Mouse (Mus musculus) hematopoietic stem cell, adult 5-6 weeks (primary cell): ENCODE measurements around the gene Polr2g. TPM values are rescaled to one million over a fixed set of nuclear protein-coding genes. Genes with fewer than 3 reads are reported as not detected.
"Not testable (repeated sequence)": the region's sequence is repeated elsewhere in the genome, so short reads cannot be mapped to it uniquely, and the experiment has no call there.

ENCODE experiments used
- ATAC-seq, 2 experiments: fragments of 125-278 bp in 1 of 2; replicated peaks in 1 of 2; 2 replicates each; pipeline ENCODE4 v1.8.0; 2016 to 2017; ENCODE audit warnings: inconsistent platforms in 2 of 2, mild to moderate bottlenecking in 2 of 2, moderate number of reproducible peaks in 2 of 2, low read depth in 1 of 2, moderate TSS enrichment in 1 of 2; ENCODE audit not compliant: low FRiP score in 2 of 2, poor library complexity in 2 of 2, severe bottlenecking in 2 of 2, insufficient read depth in 1 of 2, low TSS enrichment in 1 of 2
- total RNA-seq: library from RNA; stranded (forward); fragments of 172-1452, 232-1000 nt; gene quantifications from 2 replicates; pipeline ENCODE4 v1.2.3, GENCODE M21; 2017

The Polr2g gene
- 58.9 and 69.7 TPM in 2 replicates for total RNA-seq

DNA sequence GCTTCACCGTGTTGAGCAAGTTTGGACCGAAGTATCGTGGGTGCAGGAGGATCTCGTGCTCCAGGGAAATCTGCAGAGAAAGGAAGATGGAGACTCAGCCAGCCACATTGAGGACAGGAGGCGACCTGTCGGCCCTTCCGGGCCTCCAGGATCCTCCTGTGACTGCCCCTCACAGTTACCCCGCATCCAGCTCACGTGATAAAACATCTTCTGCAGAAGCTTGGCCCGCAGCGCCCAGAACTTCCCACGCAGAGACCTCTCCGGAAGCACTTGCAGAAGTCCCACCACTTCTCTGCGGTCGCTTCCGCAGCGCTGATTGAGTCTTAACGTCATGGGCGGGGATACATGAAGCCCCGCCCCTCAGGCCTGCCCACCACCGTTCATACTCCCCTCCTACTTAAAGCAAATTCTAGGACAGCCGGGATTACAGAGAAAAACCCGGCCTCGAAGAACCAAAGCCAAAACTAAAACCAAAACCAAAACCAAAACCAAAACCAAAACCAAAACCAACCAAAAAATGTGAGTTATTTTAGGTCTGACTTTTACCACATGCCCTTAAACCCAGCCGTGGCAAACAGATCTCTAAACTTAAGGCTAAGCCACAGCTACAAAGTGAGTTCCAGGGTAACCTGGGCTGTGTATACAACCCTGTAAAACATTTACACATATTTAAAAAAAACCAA lies at the start of gene Polr2g:
Gene Polr2g (minus strand): TSS at position 314 of the 683 bp plus-strand sequence.
- peak; percentile 67 to 77 for ATAC-seq

DNA sequence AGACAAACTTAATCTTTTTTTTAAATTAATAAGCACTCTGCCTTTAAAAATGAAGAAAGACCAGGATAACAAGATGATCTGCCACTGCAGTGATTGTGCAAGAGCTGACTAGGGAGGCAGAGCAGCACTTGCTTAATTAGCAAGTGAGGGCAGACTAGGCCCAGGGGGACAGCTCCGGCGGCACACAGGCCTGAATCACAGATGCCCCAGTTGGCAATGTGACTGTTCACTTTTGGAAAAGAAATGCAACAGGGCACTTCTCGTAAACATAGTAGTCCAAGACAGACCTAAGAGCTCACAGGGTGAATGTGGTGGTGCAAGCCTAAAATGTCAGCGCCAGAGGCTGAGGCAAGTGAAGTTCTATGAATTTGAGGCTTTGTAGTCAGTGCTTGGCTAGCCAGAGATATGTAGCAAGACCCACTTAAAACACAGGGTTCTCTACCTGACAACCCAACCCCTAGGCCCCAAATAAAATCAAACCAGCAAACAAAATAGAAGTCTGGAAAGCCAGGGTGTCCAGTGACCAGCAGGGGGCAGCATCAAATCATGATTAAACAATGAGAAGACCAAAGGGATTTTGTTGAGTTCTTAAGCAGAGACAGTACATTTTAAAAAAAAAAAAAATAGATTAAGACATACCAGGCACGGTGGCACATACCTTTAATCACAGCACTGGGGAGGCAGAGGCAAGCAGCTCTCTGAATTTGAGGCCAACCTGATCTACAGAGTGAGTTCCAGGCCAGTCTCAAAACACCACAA lies 46.2 kb upstream of the Polr2g start:
- peak; percentile 20 to 55; a peak in 2 of 4 replicates for ATAC-seq

DNA sequence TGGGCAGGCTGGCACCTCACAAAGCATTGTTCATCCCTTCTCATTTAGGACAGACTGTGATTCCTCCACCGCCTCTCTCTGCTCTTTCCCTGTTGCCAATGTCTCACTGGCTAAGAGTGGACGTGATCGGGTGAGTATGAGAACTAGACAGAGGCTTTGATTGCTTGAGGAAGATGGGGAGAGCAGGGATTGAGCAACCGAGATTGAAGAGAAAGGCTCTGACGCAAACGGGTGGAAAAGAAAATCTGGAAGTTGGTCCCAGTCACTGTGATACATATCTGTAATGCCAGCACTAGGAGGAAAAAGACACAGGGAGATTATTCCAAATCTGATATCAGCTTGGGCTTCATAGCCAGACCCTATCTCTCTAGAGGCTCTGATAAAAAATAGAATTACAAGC lies 44.6 kb upstream of the Polr2g start:
- ATAC-seq = no peak

DNA sequence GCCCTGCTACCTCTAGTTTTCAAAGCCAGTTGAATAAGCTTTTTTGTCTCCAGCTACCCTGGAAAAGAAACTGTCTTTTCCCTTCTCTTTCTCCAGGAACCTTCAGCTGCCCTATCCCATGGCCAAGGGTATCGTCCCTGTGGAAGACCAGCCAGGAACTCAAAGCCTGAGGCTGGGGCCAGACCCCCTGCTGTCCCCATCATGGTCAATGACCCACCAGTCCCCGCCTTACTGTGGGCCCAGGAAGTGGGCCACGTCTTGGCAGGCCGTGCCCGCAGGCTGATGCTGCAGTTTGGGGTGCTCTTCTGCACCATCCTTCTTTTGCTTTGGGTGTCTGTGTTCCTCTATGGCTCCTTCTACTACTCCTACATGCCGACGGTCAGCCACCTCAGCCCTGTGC lies 42.6 kb upstream of the Polr2g start:
- ATAC-seq = no peak

DNA sequence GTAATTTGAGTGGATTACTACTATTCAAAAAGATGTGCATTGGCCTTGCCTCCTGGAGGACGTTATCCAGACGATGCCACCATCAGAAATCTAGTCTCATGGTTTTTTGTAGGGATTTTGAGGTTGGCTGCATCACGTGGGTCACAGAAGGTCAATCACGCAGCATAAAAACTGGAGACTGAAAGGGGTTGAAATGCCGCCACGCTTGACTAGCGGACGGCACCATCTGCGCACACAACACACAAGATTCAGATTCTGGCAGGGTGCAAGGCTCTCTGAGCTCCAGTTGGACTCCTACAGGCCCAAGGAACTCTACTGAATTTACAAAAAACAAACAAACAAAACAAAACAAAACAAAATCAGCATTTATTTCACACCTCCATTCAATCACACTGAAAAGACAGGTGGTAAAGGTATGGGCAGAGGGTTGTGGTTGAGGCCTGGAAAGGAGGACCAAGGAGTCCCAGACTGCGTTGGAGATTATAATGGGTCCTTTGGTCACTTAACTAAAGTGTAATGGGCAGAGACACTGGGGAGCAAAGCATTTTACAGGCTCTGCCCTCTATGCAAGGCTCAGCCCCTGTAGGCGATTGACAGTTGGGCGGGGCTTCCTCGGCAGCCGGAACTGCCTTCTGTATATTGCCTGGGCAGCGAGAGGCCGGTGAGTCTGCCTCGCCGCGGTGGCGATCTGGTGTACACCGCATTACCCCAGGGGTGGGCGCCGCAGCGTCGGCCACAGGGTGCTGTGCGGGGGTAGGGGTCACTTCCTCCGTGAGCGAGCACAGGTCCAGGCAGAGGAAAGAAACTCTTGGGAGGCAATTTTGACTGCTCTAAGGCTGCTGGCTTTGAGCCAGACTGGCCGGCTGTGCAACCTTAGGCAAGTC lies 41.8 kb upstream of the Polr2g start:
- ATAC-seq = peak; percentile 58 to 59

DNA sequence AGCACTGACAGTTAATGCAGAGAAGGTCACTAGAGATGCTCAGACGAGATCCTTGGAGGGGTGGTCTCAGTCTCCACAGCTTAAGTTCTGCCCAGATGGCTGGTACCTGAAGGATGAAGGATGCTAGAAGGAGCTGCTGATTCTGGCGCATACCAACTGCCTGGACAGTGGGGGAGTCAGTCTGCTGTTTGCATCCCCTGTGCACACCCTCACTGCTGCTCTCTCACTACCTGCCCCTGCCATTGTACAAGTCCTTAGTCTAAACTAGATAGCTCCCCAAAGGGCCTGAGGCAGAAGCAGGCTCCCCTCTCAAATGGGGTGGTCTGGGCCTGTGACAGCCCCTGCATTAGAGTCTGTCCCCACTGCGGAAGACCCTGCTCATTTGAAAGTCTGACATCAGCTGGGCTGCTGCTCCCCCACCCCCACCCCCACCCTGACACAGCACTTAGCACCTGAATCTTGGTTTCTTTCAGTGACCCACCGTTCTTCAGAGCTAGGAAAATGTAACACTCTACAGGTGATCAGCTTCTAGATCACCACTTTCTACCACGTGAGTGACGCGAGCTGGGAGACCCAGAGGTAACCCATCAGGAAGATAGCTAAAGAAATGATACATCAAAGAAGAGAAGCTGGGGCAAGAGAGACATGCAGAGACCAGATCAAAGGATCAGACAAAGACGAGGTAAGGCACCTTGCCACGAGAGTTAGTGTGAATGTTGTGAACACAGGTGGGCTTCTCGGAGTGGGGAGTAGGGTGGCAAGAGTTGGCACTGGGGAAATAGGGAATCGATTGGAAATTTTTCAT lies 40.9 kb upstream of the Polr2g start, which contains the start of gene Gng3:
Gene Gng3 (minus strand): TSS at position 92 of the 805 bp plus-strand sequence.
- ATAC-seq = no peak

DNA sequence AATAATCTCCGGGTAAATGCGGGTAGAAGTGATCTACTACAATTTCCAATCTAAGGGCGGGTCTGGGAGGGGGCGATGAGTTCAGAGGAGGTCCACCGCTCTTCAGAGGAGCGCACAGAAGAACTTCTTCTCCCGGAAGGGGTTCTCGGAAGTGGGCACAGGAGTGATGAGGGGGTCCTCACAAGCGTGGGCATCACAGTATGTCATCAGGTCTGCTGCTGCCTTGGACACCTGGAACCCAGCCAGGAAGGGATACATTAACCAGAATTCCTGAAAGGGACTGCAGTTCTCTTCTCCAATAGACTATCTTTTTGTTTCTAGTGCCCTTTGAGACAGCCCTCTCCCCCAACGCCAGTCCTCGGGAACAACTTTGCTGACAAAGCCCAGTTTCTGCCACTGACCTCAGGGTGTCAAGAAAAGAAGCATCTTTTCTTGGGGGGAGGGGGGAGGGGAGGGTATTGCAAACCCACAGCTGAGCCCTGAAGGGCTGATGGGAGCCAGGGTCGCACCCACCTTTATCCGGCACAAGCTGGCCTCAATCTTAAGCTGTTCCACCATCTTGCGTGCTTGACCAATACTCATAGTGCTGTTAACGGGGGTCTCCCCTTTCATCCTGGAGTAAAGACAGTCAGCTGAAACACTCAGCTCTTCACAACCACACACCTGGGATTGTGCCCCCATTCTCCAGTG lies 39.8 kb upstream of the Polr2g start:
- ATAC-seq = no peak

DNA sequence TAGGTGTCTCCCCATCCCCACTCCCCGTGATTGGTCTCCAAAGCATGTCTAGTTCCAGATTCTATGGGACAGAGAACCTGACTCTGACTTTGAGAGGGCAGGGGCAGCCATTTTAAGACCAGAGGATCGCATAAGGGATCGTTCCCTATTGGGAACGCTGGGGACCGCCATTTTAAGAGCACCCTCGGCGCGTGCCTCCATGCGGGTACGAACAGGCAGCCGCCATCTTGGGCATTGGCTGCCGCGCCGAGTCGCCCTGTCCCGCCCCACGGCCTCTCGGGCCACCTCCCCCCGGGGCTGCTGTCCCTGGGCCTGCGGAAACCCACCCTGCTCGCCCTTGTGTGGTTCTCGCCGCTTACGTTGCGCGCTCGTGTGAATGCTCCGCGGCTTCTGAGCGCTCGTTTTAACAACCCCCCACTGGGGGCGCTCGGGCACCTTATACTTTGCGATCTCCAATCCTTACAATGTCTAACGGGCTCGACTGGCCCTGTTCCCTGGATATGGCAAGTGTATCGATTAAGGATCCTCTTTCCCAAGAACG lies 38.9 kb upstream of the Polr2g start, which contains the start of gene Bscl2:
Gene Bscl2 (plus strand): TSS at position 217 of the 541 bp plus-strand sequence.
- ATAC-seq = peak; percentile 72 to 77

DNA sequence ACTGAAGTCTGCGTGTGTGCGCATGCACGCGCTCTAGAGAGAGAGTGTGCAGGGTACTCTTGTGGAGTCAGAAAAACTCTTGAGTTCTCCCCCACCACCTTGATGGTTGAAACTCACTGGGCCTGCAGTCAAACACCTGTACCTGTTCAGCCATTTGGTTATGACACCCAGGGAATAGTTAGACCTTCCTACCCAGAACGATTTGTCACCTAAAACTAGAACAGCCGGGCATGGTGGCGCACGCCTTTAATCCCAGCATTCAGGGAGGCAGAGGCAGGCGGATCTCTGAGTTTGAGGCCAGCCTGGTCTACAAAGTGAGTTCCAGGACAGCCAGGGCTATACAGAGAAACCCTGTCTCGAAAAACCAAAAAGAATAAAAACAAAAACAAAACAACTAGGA lies 38.0 kb upstream of the Polr2g start:
- ATAC-seq = not testable (repeated sequence)

DNA sequence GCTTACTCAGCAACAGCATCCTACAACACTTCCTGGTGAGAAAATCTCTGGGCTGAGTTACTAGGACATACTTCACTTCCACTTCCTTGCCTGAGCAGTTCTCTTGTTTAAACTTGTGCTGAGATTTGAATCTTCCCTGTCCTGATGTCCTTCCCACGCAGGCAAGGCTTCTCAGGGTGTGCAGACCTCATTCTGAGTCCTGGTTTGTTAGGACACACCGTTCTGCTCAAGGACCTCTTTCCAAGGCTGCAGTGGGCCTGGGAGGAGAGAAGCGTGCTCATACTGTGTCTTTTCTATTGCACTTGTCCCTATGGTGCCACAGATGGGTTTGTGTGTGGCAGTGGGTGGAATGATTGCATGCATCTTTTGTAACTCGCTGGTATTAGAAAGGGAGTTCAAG lies 34.6 kb upstream of the Polr2g start:
- no peak for ATAC-seq

DNA sequence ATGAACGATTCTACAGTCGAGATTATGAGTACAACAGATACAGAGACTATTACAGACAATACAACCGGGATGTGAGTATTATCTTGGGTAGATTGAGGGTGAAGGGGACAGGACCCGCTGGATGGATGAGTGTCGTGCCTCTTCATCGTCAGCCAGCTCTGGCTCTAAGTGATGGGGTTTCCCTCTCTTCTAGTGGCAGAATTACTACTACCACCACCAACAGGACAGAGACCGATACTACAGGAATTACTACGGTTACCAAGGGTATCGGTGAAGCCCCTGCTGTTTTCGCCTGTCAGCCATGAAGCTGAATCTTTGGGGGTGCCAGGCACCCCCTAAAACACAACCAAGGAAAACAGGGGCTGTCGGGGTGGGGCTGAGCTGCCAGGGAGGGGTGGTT lies 32.9 kb upstream of the Polr2g start:
- no peak for ATAC-seq

DNA sequence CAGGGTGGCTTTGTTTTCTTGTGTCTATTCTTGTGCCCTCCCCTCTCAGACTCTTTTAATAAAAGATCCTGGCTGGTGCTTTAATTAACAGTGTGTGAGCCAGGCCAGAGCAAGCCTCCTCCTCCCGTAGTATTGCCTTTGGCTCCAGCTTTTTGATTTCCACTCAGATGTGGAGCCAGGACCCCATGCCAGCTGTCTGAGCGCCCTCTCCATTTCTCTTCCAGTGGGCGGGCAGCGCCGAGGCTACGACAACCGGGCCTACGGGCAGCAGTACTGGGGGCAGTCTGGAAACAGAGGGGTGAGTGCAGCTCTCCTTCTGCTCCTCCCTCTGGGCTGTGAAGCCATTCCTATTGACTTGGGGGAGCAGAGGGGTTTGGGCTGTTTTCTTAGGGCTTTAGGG lies 32.3 kb upstream of the Polr2g start:
- no peak for ATAC-seq

DNA sequence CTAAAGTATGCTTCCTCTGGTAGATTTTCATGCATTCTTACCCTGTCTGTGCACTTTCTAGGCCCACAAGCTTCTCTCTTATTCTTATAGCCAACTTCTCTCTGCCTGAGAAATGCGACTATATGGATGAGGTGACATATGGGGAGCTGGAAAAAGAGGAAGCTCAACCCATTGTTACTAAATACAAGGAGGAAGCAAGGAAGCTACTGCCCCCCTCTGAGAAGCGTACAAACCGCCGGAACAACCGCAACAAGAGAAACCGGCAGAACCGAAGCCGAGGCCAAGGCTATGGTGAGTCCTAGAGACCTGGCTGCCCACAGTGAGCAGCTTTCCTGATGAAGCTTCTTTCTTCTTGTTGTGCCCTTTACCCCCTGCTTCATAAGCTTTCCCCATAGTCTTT lies 31.3 kb upstream of the Polr2g start, which contains the start of gene AC129217.1:
Gene AC129217.1 (plus strand): TSS at position 114 of the 400 bp plus-strand sequence.
- ATAC-seq = peak; percentile 78

DNA sequence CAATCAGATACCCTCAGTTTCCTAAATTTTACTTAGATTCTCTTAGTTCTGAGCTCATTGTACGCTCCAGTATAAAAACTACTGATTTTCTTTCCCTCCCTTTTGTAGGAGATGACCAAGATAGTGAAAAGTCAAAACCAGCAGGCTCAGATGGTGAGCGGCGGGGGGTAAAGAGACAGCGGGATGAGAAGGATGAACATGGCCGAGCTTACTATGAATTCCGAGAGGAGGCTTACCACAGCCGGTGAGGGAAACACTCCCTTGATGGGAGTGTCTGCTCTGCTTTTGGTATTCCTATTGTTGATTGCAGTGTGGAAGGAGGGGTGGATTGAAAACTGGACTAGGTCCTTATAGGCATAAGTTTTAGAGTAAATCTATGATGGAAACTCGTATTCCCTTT lies 24.3 kb upstream of the Polr2g start:
- ATAC-seq = no peak

DNA sequence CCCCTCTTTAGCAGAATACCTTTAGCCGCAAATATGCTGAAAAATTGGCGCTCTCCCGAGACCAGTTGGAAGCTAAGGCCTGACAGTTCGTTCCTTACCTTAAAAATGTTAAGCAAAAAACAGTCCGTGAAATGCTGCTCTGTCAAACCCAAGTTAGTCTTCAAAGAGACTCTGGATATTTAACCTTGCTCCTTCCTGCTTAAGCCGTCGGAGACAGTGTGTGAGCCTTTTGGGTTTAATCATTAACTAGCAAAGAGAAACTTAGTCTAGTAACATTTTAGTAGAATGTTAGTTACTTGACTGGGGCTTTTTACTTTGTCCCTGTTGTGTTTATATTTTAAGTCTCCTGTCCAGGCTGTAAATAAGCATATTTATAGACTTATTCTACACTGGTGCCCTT lies 22.8 kb upstream of the Polr2g start:
- ATAC-seq = no peak

DNA sequence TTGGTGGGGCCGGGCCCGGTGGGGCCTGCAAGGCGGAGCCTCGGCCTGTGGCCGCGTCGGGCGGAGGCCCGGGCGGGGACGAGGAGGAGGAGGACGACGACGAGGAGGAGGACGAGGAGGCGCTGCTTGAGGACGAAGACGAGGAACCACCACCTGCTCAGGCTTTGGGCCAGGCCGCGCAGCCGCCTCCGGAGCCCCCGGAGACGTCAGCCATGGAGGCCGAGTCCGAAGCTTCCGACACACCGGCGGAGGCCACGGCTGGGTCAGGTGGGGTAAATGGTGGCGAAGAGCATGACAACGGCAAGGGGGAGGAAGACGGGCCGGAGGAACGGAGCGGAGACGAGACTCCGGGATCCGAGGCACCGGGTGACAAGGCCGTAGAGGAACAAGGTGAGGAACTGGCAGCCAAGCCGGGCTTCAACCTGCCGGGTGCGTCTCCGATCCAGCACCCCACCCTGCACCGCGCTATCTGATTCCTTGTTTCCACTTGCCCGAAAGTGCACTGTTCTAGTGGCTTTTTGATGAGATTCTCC lies 22.1 kb upstream of the Polr2g start:
- no peak for ATAC-seq
